Mouse (Mus musculus) lung, postnatal 0 days (tissue): ENCODE data around the gene Socs5.

Source experiments
- CTCF ChIP-seq: IDR thresholded peaks from 2 replicates; pipeline ENCODE4 v1.5.1; 2016; ENCODE audit warnings: antibody characterized with exemption, mild to moderate bottlenecking
- EP300 ChIP-seq: IDR thresholded peaks from 2 replicates; pipeline ENCODE4 v1.6.1; 2016; ENCODE audit warnings: antibody characterized with exemption, mild to moderate bottlenecking, control low read depth

- TF ChIP-seq CTCF: no peak
- TF ChIP-seq EP300: no peak
Measured at GRCm38 (mm10) chr17:87118966-87119526, 11.6 kb downstream of the Socs5 start.
